Mouse (Mus musculus): ENCODE results near the gene Gpr19. TPM values are rescaled to one million over a fixed set of nuclear protein-coding genes. Genes with fewer than 3 reads are reported as not detected.

Gene Gpr19
- total RNA-seq, 2 experiments from 2014 or later, result 27.1 to 27.2 TPM

DNA sequence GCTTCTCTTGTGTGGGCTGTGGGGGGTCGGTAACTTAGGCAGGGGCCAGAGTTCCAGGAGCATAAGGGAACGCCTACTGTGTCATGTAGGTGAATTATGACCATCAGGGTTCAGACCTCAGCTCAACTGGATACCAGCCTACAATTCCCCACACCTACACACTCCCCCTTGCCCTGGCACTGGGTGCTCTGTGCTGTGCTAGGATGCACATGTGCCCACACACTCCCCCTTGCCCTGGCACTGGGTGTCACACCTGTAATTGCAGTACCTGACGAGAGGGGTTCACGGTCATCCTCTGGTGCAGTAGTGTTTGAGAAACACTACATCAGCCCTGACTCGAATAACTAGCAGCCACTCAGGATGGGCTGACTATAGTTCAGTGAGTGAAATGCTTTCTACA lies 43.6 kb downstream of the Gpr19 start:
- DNase-seq (ENCODE audit: low spot score in 2 of 2), result no peak

DNA sequence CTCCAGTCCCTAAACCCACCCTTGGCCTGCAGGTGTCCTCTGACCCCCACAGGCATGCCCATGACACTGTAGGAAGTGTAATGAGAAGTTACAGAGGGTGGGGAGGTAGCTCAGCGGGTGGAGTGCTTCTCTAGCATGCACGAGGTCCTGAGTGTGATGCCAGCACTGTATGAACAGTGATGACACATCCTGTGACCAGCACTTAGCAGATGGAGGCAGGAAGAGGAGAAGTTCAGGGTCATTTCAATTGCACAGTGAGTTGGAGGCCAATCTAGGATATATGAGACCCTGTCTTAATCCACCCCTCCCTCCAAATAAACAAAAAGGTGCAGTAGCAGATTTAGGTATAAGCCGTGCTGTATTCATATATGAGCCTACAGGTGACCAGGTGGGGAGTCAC lies 48.4 kb downstream of the Gpr19 start:
- no peak for DNase-seq (ENCODE audit: low spot score in 2 of 2)

DNA sequence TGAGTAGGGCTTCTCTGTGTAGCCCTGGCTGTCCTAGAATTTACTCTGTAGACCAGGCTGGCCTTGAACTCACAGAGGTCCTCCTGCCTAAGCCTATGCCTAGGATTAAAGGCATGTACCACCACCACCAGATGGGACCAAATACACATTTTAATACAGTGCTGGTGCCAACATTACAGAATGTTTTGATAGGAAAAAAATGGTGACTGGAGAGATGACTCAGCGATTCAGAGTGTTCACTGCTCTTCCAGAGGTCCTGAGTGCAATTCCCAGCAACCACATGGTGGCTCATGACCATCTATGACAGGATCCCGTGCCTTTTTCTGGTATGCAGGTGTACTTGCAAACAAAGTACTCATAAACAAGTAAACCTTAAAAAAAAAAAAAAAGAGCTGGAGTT lies 48.9 kb downstream of the Gpr19 start:
- no peak for DNase-seq (ENCODE audit: low spot score in 2 of 2)

DNA sequence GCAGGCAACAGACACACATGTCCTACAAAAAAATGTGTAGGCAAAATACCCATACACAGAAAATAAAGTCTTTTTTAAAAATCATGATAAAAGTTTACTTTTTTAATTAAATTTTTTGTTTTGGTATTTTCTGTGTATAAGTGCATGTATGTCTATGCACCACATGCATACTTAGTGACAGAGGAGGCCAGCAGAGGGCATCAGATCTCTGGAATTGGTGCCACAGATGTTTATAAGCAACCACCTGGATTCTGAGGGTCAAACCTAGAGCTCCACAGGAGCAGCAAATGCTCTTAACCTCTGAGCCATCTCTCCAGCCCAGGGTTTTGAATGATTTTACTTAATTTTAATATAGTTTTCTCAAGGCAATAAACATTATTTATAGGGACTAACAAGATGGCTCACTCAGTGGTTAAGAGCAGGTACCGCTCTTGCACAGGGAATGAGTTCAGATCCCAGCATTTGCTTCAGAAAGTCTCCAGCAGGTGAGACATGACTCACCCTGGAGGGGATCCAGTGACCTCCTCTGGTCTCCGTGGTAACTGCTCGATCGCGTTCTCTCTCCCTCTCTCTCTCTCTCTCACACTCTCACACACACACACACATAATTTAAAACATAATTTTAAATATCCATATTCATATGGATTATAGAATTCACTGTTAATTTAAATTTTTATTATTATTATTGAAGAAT lies 50.0 kb downstream of the Gpr19 start:
- no peak for DNase-seq (ENCODE audit: low spot score in 2 of 2)

GRCm38 (mm10) chr6:134847550-134847949 lies 50.8 kb downstream of the Gpr19 start:
- DNase-seq (ENCODE audit: low spot score in 2 of 2), result no peak

- no peak for DNase-seq (ENCODE audit: low spot score in 2 of 2)
Observed at GRCm38 (mm10) chr6:134846308-134846707, 52.1 kb downstream of the Gpr19 start.

GRCm38 (mm10) chr6:134845726-134846125 lies 52.7 kb downstream of the Gpr19 start:
- no peak for DNase-seq (ENCODE audit: low spot score in 2 of 2)

- DNase-seq (ENCODE audit: low spot score in 2 of 2), result no peak
Observed at GRCm38 (mm10) chr6:134840346-134840745, 58.0 kb downstream of the Gpr19 start.

DNA sequence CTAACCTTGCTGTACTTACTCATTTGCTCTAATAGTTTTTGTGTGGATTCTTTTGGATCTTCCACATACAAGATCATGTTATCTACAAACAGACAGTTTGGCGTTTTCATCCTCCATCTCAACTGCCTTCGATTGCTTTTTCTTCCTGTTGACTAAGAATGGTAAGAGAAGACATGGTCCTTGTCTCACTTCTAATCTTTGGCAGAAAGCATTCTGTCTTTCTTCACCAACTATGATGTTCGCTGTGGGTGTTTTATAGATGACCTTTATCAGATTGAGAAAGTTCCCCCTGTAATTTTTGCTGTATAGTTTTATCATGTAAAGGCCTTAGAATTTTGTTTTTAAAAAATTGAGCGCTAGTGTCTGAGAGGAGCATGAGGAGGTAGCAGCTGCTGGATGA lies 60.3 kb downstream of the Gpr19 start:
- no peak for DNase-seq (ENCODE audit: low spot score in 2 of 2)

DNA sequence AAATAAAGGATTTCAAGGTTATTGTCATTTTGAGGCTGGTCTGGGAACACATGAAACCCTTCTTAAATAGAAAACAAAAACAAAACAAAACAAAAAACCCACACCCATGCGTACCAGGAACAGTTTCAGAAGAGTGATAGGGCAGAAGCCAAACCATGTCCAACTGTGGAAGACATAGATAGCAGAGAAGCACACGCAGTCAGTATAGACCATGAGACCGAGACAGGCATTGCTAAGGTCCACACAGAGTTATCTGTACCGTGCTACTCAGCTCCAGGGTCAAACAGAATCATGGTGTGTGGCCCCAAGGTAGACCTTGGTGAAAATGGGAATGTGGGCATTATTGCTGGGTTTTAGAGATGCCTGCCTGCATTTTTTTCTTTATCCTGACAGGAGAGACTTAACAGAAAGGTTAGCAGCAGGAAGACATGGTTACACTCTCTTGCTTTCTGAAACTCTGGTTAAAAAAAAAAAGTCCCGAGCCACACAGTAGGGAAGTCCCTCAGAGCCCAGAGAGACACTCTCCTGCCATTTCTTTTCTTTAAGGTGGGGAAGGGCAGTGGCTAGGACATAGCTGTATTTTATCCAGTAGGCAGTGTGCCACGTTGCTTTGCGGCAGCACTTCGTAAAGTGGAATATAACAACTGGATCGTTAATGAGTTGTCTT lies 63.7 kb downstream of the Gpr19 start:
- no peak for DNase-seq (ENCODE audit: low spot score in 2 of 2)

DNA sequence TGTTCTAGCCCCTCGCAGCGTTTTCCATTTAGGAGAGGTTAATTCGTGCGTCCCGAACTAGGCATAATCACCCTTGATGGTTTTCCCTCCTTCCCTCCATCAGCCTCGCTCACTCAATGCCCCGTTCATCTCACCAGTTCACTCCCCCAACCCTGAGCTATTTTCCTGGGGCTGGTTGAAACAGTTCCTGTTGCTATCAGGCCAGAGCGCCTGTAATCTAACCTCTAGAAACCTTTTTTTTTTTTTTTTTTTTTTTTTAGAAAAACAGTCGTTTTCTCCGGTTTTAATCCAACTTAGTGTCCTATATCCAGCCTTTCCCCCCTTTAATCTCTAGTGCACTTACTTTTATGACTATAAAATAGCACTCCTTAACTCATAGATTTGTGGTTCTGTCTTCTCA lies 67.6 kb downstream of the Gpr19 start:
- no peak for DNase-seq (ENCODE audit: low spot score in 2 of 2)

DNA sequence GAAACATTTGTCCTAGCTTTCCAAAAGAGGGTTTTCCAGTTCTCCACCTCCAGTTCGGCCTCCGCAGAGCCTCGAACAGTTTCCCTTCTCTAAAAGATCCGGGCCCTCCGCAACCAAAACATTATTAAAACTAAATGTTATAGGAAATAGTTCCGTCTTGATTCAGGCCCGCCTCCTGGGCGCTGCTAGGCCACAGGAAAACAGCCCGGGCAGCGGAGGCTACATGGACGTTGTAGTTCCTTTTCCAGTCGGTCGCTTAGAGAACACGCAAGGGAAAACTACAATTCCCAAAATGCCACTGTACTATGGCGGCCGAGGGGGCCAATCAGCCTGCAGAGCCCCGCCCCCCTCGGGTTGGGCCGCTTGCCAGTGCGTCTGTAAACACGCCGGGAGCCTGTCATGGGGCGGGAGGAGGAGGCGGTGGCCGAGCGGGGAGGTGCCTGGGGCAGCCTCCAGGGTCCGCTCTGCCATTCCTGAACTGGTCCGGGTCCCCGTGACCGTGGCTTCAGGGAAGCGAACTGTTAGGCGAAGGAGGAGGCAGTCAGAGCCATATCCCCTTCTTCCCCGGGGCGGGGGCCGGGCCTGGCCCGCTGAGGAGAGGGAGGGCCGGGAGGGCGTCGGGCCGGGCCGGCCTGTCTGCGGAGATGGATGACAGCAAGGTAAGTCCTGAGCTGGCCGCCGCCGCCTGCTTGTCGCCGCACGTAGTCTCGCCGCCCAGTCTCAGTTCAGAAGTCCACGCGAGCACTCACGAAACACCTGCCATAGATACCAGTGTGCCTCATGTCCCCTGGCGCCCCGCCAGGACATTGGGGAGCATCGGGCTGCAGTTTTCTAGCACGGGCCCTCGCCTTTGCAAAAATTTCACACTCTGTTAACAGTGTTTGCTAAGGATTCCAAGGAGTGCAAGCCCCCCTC lies 68.3 kb downstream of the Gpr19 start, which contains the start of gene Crebl2:
Crebl2 (plus strand) TSS at position 369 of the 915 bp plus-strand sequence.
- DNase-seq (ENCODE audit: low spot score in 2 of 2), result peak; percentile 99 to 100

DNA sequence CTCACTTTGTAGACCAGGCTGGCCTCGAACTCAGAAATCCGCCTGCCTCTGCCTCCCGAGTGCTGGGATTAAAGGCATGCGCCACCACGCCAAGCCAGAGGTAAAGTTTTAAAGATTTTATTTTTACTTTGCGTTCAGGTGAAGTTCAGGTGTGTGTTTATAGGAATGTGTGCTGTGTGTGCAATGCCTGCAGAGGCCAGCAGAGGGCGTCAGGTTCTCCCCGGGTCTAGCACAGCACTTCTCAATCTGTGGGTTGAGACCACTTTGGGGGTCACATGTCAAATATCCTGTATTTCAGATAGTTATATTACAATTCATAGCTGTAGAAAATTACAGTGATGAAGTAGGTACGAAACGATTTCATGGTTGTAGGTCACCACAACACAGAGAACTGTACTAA lies 75.5 kb downstream of the Gpr19 start:
- DNase-seq (ENCODE audit: low spot score in 2 of 2), result no peak

- no peak for DNase-seq (ENCODE audit: low spot score in 2 of 2)
Observed at GRCm38 (mm10) chr6:134820411-134820810, 78.0 kb downstream of the Gpr19 start.

GRCm38 (mm10) chr6:134819741-134820140 lies 78.6 kb downstream of the Gpr19 start:
- DNase-seq (ENCODE audit: low spot score in 2 of 2), result no peak

Other genes starting within 250 kb of the Gpr19 start
- gene Dusp16, start 106.0 kb downstream of the Gpr19 start, total RNA-seq (2021), result 1 to 10 TPM; 7.3 to 7.6 TPM
- gene Crebl2, start 68.4 kb downstream of the Gpr19 start, total RNA-seq (2021), result 10 to 100 TPM; 11.6 to 12.4 TPM
- 10 to 100 TPM; 54.2 to 58.4 TPM for gene Cdkn1b, start 21.8 kb upstream of the Gpr19 start, total RNA-seq (2021)
- gene Apold1, start 83.1 kb upstream of the Gpr19 start, total RNA-seq (2021), result 1 to 10 TPM; 4.0 to 4.8 TPM
- gene Ddx47, start 113.0 kb upstream of the Gpr19 start, total RNA-seq (2021), result 10 to 100 TPM; 52.4 to 55.2 TPM
- gene Gprc5a, start 167.1 kb upstream of the Gpr19 start, total RNA-seq (2021), result under 1 TPM; 0.16 TPM
- gene Gprc5d, start 219.7 kb upstream of the Gpr19 start, total RNA-seq (2021), result not detected